Mouse (Mus musculus): Measurements from ENCODE around the gene Cat. TPM values are rescaled to one million over a fixed set of nuclear protein-coding genes. Genes with fewer than 3 reads are reported as not detected.

Gene Cat
- polyA plus RNA-seq, 1 experiment: 16.3 TPM

DNA sequence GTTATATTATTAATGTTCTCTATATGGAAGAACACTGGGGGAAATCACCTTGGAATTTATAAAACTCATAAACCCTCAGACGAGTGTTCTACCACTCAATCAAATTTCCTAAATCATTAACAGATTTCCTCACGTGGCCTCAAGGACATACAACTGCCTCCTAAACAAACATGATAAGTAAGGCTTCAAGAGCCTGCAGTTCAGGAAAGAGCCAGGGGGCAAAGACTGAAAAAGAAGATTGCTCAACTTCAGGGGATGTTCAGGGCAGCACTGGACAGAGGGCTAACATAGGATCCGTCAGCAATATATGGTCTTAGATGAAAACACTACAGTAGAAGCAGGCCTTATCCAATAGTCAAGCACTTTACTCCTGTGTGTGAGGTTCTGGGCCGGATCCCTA is 7.5 kb downstream of the Cat start:
- Histone ChIP-seq H3K27me3 (ENCODE audit: control insufficient read depth, insufficient read depth, insufficient read length) (no peaks in the 10 kb centered on the region), H3K36me3 (ENCODE audit: control insufficient read depth, insufficient read depth) (peaks cover 8% of the 10 kb centered on the region), H3K79me2 (ENCODE audit: control insufficient read depth, insufficient read depth) (no peaks in the 10 kb centered on the region), H3ac (ENCODE audit: control insufficient read depth, insufficient read length) (no peak overlapping the region), H3K4me3 (no peak overlapping the region), H3K4me2 (ENCODE audit: low read depth) (no peak overlapping the region)
- no peak for TF ChIP-seq POLR2A (IDR thresholded peaks at IDR 0.05; ENCODE audit: insufficient read length, low read depth)
- no peak for TF ChIP-seq TCF3 (IDR thresholded peaks at IDR 0.05; ENCODE audit: insufficient read length, low read depth)
- TF ChIP-seq CEBPB (IDR thresholded peaks at IDR 0.05; ENCODE audit: insufficient read depth, poor library complexity, severe bottlenecking): no peak
- TF ChIP-seq E2F4 (IDR thresholded peaks at IDR 0.05; ENCODE audit: insufficient read depth): no peak
- no peak for TF ChIP-seq MYOG (IDR thresholded peaks at IDR 0.05; ENCODE audit: control insufficient read depth in 1 of 3, insufficient read depth in 1 of 3, insufficient read length in 2 of 3, low read depth in 2 of 3)
- TF ChIP-seq MAX (IDR thresholded peaks at IDR 0.05; ENCODE audit: low read depth): no peak
- TF ChIP-seq SRF (IDR thresholded peaks at IDR 0.05; ENCODE audit: control insufficient read depth, insufficient read length, low read depth): no peak
- no peak for TF ChIP-seq TCF12 (IDR thresholded peaks at IDR 0.05; ENCODE audit: insufficient read depth, poor library complexity, severe bottlenecking)
- no peak for TF ChIP-seq MYOD1 (IDR thresholded peaks at IDR 0.05; ENCODE audit: control insufficient read depth in 1 of 3, insufficient read length in 2 of 3, low read depth in 2 of 3)
- no peak for TF ChIP-seq USF1 (IDR thresholded peaks at IDR 0.05; ENCODE audit: low read depth)
- no peak for TF ChIP-seq REST (IDR thresholded peaks at IDR 0.05; ENCODE audit: insufficient read depth, insufficient read length)
- no peak for TF ChIP-seq POLR2AphosphoS2 (IDR thresholded peaks at IDR 0.05; ENCODE audit: insufficient read length, low read depth)

GRCm38 (mm10) chr2:103476657-103477056 is 8.3 kb downstream of the Cat start:
- H3ac ChIP-seq (ENCODE audit: control insufficient read depth, insufficient read length): no peak overlapping the region
- H3K4me2 ChIP-seq (ENCODE audit: low read depth): no peak overlapping the region
- no peaks in the 10 kb centered on the region for H3K27me3 ChIP-seq (ENCODE audit: control insufficient read depth, insufficient read depth, insufficient read length)
- H3K4me3 ChIP-seq: no peak overlapping the region
- no peaks in the 10 kb centered on the region for H3K79me2 ChIP-seq (ENCODE audit: control insufficient read depth, insufficient read depth)
- H3K36me3 ChIP-seq (ENCODE audit: control insufficient read depth, insufficient read depth): peaks cover 8% of the 10 kb centered on the region
- TF ChIP-seq TCF3 (IDR thresholded peaks at IDR 0.05; ENCODE audit: insufficient read length, low read depth) (no peak), POLR2A (IDR thresholded peaks at IDR 0.05; ENCODE audit: insufficient read length, low read depth) (no peak), MAX (IDR thresholded peaks at IDR 0.05; ENCODE audit: low read depth) (no peak), SRF (IDR thresholded peaks at IDR 0.05; ENCODE audit: control insufficient read depth, insufficient read length, low read depth) (no peak), REST (IDR thresholded peaks at IDR 0.05; ENCODE audit: insufficient read depth, insufficient read length) (no peak), MYOG (IDR thresholded peaks at IDR 0.05; ENCODE audit: control insufficient read depth in 1 of 3, insufficient read depth in 1 of 3, insufficient read length in 2 of 3, low read depth in 2 of 3) (no peak), E2F4 (IDR thresholded peaks at IDR 0.05; ENCODE audit: insufficient read depth) (no peak), USF1 (IDR thresholded peaks at IDR 0.05; ENCODE audit: low read depth) (no peak)

GRCm38 (mm10) chr2:103476180-103476579 is 8.8 kb downstream of the Cat start:
- no peak for TF ChIP-seq REST (IDR thresholded peaks at IDR 0.05; ENCODE audit: insufficient read depth, insufficient read length)
- no peak for TF ChIP-seq MYOD1 (IDR thresholded peaks at IDR 0.05; ENCODE audit: control insufficient read depth in 1 of 3, insufficient read length in 2 of 3, low read depth in 2 of 3)
- TF ChIP-seq CEBPB (IDR thresholded peaks at IDR 0.05; ENCODE audit: insufficient read depth, poor library complexity, severe bottlenecking): no peak
- no peak for TF ChIP-seq MYOG (IDR thresholded peaks at IDR 0.05; ENCODE audit: control insufficient read depth in 1 of 3, insufficient read depth in 1 of 3, insufficient read length in 2 of 3, low read depth in 2 of 3)
- TF ChIP-seq POLR2A (IDR thresholded peaks at IDR 0.05; ENCODE audit: insufficient read length, low read depth): no peak
- TF ChIP-seq POLR2AphosphoS2 (IDR thresholded peaks at IDR 0.05; ENCODE audit: insufficient read length, low read depth): no peak
- no peak for TF ChIP-seq SRF (IDR thresholded peaks at IDR 0.05; ENCODE audit: control insufficient read depth, insufficient read length, low read depth)
- no peak for TF ChIP-seq USF1 (IDR thresholded peaks at IDR 0.05; ENCODE audit: low read depth)
- no peak for TF ChIP-seq E2F4 (IDR thresholded peaks at IDR 0.05; ENCODE audit: insufficient read depth)
- TF ChIP-seq TCF12 (IDR thresholded peaks at IDR 0.05; ENCODE audit: insufficient read depth, poor library complexity, severe bottlenecking): no peak
- TF ChIP-seq MAX (IDR thresholded peaks at IDR 0.05; ENCODE audit: low read depth): no peak
- no peak for TF ChIP-seq TCF3 (IDR thresholded peaks at IDR 0.05; ENCODE audit: insufficient read length, low read depth)
- Histone ChIP-seq H3K79me2 (ENCODE audit: control insufficient read depth, insufficient read depth) (no peaks in the 10 kb centered on the region), H3K4me2 (ENCODE audit: low read depth) (no peak overlapping the region), H3K27me3 (ENCODE audit: control insufficient read depth, insufficient read depth, insufficient read length) (no peaks in the 10 kb centered on the region), H3ac (ENCODE audit: control insufficient read depth, insufficient read length) (no peak overlapping the region), H3K4me3 (no peak overlapping the region), H3K36me3 (ENCODE audit: control insufficient read depth, insufficient read depth) (peaks cover 8% of the 10 kb centered on the region)

GRCm38 (mm10) chr2:103473362-103473761 is 11.6 kb downstream of the Cat start:
- peaks cover 12% of the 10 kb centered on the region for H3K36me3 ChIP-seq (ENCODE audit: control insufficient read depth, insufficient read depth)
- TF ChIP-seq MAX (IDR thresholded peaks at IDR 0.05; ENCODE audit: low read depth) (no peak), CEBPB (IDR thresholded peaks at IDR 0.05; ENCODE audit: insufficient read depth, poor library complexity, severe bottlenecking) (no peak), E2F4 (IDR thresholded peaks at IDR 0.05; ENCODE audit: insufficient read depth) (no peak), TCF3 (IDR thresholded peaks at IDR 0.05; ENCODE audit: insufficient read length, low read depth) (no peak), REST (IDR thresholded peaks at IDR 0.05; ENCODE audit: insufficient read depth, insufficient read length) (no peak), POLR2A (IDR thresholded peaks at IDR 0.05; ENCODE audit: insufficient read length, low read depth) (no peak), POLR2AphosphoS2 (IDR thresholded peaks at IDR 0.05; ENCODE audit: insufficient read length, low read depth) (no peak), MYOD1 (IDR thresholded peaks at IDR 0.05; ENCODE audit: control insufficient read depth in 1 of 3, insufficient read length in 2 of 3, low read depth in 2 of 3) (no peak), USF1 (IDR thresholded peaks at IDR 0.05; ENCODE audit: low read depth) (no peak), MYOG (IDR thresholded peaks at IDR 0.05; ENCODE audit: control insufficient read depth in 1 of 3, insufficient read depth in 1 of 3, insufficient read length in 2 of 3, low read depth in 2 of 3) (no peak), SRF (IDR thresholded peaks at IDR 0.05; ENCODE audit: control insufficient read depth, insufficient read length, low read depth) (no peak), TCF12 (IDR thresholded peaks at IDR 0.05; ENCODE audit: insufficient read depth, poor library complexity, severe bottlenecking) (no peak)
- H3K4me2 ChIP-seq (ENCODE audit: low read depth): no peak overlapping the region
- H3K4me3 ChIP-seq: no peak overlapping the region
- no peaks in the 10 kb centered on the region for H3K79me2 ChIP-seq (ENCODE audit: control insufficient read depth, insufficient read depth)
- no peak overlapping the region for H3ac ChIP-seq (ENCODE audit: control insufficient read depth, insufficient read length)
- no peaks in the 10 kb centered on the region for H3K27me3 ChIP-seq (ENCODE audit: control insufficient read depth, insufficient read depth, insufficient read length)

All from myocyte (in vitro differentiated cells).